ENCODE assay signal across 8 mouse cellular contexts in genomic region chr5:137784546-137784945, GRCm38 (mm10). TPM values are rescaled to one million over a fixed set of nuclear protein-coding genes. Genes with fewer than 3 reads are reported as not detected.
A peak's percentile ranks its signal among the peaks of the same experiment; 100 is the strongest.
DNase-seq lines count a peak whose midpoint lies in the region; ATAC-seq and TF ChIP-seq lines count a peak whose summit lies in the region.

No protein-coding gene starts in this region.

- H3K4me1 ChIP-seq in forebrain, postnatal 0 days (ENCODE audit: insufficient read depth), result peaks cover 36% of the 10 kb centered on the region

- DNase-seq in kidney, adult 11 months, result peak; percentile 37
- no peak for DNase-seq in kidney, adult 18-20 months
- peak; percentile 64 for DNase-seq in adrenal gland, postnatal 14 days
- DNase-seq in forebrain, postnatal 0 days, result no peak
- DNase-seq in layer of hippocampus, postnatal 10 days (ENCODE audit: low spot score in 2 of 2), result no peak
- DNase-seq in thymus, postnatal 10 days (ENCODE audit: low spot score in 2 of 2), result no peak

- H3K9ac ChIP-seq in forebrain, postnatal 0 days, result peak overlapping the region; percentile 88; the same call in 1 of the 2 replicates

- no peak overlapping the region for H3K27ac ChIP-seq in forebrain, postnatal 0 days (ENCODE audit: low read depth, low read length)
- H3K27ac ChIP-seq in macrophage, result no peak overlapping the region

- 86% methylated on average over 14 of the region's 14 CpGs for WGBS in forebrain, postnatal 0 days
- WGBS in macrophage (ENCODE audit: missing documents), result 77% methylated on average over 8 of the region's 14 CpGs

- no peaks in the 10 kb centered on the region for H3K9me3 ChIP-seq in forebrain, postnatal 0 days (ENCODE audit: low read length)

- H3K4me2 ChIP-seq in forebrain, postnatal 0 days (ENCODE audit: low read depth), result peak overlapping the region; percentile 69

- ATAC-seq in forebrain, postnatal 0 days, result no peak
- ATAC-seq in CD4-positive, CD25-positive, alpha-beta regulatory T cell, adult 4 months, result no peak

- peaks cover 53% of the 10 kb centered on the region for H3K79me2 ChIP-seq in macrophage (ENCODE audit: inconsistent target)

- peaks cover 42% of the 10 kb centered on the region for H3K36me3 ChIP-seq in forebrain, postnatal 0 days (ENCODE audit: insufficient read depth)
- H3K36me3 ChIP-seq in macrophage (ENCODE audit: inconsistent target), result peaks cover 19% of the 10 kb centered on the region

- no peak for TF ChIP-seq CTCF in forebrain, postnatal 0 days (IDR thresholded peaks at IDR 0.05; ENCODE audit: low read depth)

- H3K4me3 ChIP-seq in forebrain, postnatal 0 days (ENCODE audit: low read depth, low read length), result peak overlapping the region; percentile 68
- peak overlapping the region; percentile 57; the same call in 1 of the 2 replicates for H3K4me3 ChIP-seq in macrophage (ENCODE audit: inconsistent target)

- H3K27me3 ChIP-seq in forebrain, postnatal 0 days (ENCODE audit: insufficient read depth, low read length), result no peaks in the 10 kb centered on the region

RNA-seq across cellular contexts. Expression of gene Mepce, which starts 2.9 kb away (rescaled TPM):
- 41.5 and 46.7 TPM in 2 replicates for total RNA-seq in adrenal gland, postnatal 14 days (2021)
- total RNA-seq in forebrain, postnatal 0 days (2014; rRNA removed), result 33.3 and 47.7 TPM in 2 replicates
- polyA plus RNA-seq in forebrain, postnatal 0 days (2015; fragmentation: Nextera tagmentation; extraction: Ambion mirVana), result 18.3 and 21.1 TPM in 2 replicates
- 10 to 100 TPM in 25 of 26 experiments, 1 to 10 TPM in 1; 8.4 to 35.4 (median 19.6) TPM for total RNA-seq in macrophage (2018; cell fraction: chromatin; rRNA removed)
- total RNA-seq in macrophage (2018; cell fraction: cytosol; rRNA removed), result 10 to 100 TPM; 11.4 to 33.5 (median 25.0) TPM
- total RNA-seq in macrophage (2018; cell fraction: nucleus; rRNA removed), result 10 to 100 TPM; 12.1 to 46.5 (median 30.3) TPM
- polyA plus RNA-seq in macrophage (2018), result 23.9 to 28.3 TPM (median 26.6 TPM) in 3 replicates
- polyA plus RNA-seq in CD4-positive, CD25-positive, alpha-beta regulatory T cell, adult 4 months (2017; shearing (Covaris generic)), result 10 to 100 TPM; 27.5 to 32.3 TPM
- total RNA-seq in layer of hippocampus, postnatal 10 days (2021), result 10 to 100 TPM; 33.0 to 33.7 TPM

RNA-seq across cellular contexts. Expression of gene Zcwpw1, which starts 3.1 kb away (rescaled TPM):
- total RNA-seq in adrenal gland, postnatal 14 days (2021), result 5.6 and 5.7 TPM in 2 replicates
- total RNA-seq in forebrain, postnatal 0 days (2014; rRNA removed), result 3.5 and 7.7 TPM in 2 replicates
- 3.1 and 4.8 TPM in 2 replicates for polyA plus RNA-seq in forebrain, postnatal 0 days (2015; fragmentation: Nextera tagmentation; extraction: Ambion mirVana)
- total RNA-seq in macrophage (2018; cell fraction: chromatin; rRNA removed), result 10 to 100 TPM in 6 of 26 experiments, 1 to 10 TPM in 20; 2.9 to 15.9 (median 7.9) TPM
- 1 to 10 TPM; 1.1 to 3.2 (median 1.7) TPM for total RNA-seq in macrophage (2018; cell fraction: cytosol; rRNA removed)
- total RNA-seq in macrophage (2018; cell fraction: nucleus; rRNA removed), result 10 to 100 TPM in 1 of 26 experiments, 1 to 10 TPM in 25; 2.1 to 12.1 (median 3.8) TPM
- polyA plus RNA-seq in macrophage (2018), result 1.8 to 4.1 TPM (median 2.8 TPM) in 3 replicates
- 10 to 100 TPM; 15.2 to 24.8 TPM for polyA plus RNA-seq in CD4-positive, CD25-positive, alpha-beta regulatory T cell, adult 4 months (2017; shearing (Covaris generic))
- 1 to 10 TPM; 4.8 to 6.3 TPM for total RNA-seq in layer of hippocampus, postnatal 10 days (2021)

RNA-seq across cellular contexts. Expression of gene Ppp1r35, which starts 5.9 kb away (rescaled TPM):
- total RNA-seq in adrenal gland, postnatal 14 days (2021), result 20.4 and 21.9 TPM in 2 replicates
- total RNA-seq in forebrain, postnatal 0 days (2014; rRNA removed), result 28.8 and 47.4 TPM in 2 replicates
- polyA plus RNA-seq in forebrain, postnatal 0 days (2015; fragmentation: Nextera tagmentation; extraction: Ambion mirVana), result 39.1 and 41.8 TPM in 2 replicates
- total RNA-seq in macrophage (2018; cell fraction: chromatin; rRNA removed), result 10 to 100 TPM in 14 of 26 experiments, 1 to 10 TPM in 11, not detected in 1; 3.1 to 25.8 (median 11.2) TPM
- total RNA-seq in macrophage (2018; cell fraction: cytosol; rRNA removed), result 10 to 100 TPM; 10.2 to 22.7 (median 17.1) TPM
- 10 to 100 TPM in 19 of 26 experiments, 1 to 10 TPM in 7; 5.0 to 34.0 (median 14.7) TPM for total RNA-seq in macrophage (2018; cell fraction: nucleus; rRNA removed)
- 2.7 to 25.9 TPM (median 20.7 TPM) in 3 replicates for polyA plus RNA-seq in macrophage (2018)
- polyA plus RNA-seq in CD4-positive, CD25-positive, alpha-beta regulatory T cell, adult 4 months (2017; shearing (Covaris generic)), result 1 to 10 TPM; 6.9 to 7.0 TPM
- total RNA-seq in layer of hippocampus, postnatal 10 days (2021), result 10 to 100 TPM; 23.2 to 31.6 TPM

RNA-seq across cellular contexts. Expression of gene Tsc22d4, which starts 39.0 kb away (rescaled TPM):
- total RNA-seq in adrenal gland, postnatal 14 days (2021), result 74.9 and 87.3 TPM in 2 replicates
- 120 and 135 TPM in 2 replicates for total RNA-seq in forebrain, postnatal 0 days (2014; rRNA removed)
- 112 and 134 TPM in 2 replicates for polyA plus RNA-seq in forebrain, postnatal 0 days (2015; fragmentation: Nextera tagmentation; extraction: Ambion mirVana)
- 100 to 1,000 TPM in 11 of 26 experiments, 10 to 100 TPM in 15; 31.6 to 165 (median 84.9) TPM for total RNA-seq in macrophage (2018; cell fraction: chromatin; rRNA removed)
- 100 to 1,000 TPM in 23 of 26 experiments, 10 to 100 TPM in 3; 81.9 to 187 (median 130) TPM for total RNA-seq in macrophage (2018; cell fraction: cytosol; rRNA removed)
- 100 to 1,000 TPM in 17 of 26 experiments, 10 to 100 TPM in 9; 44.1 to 185 (median 125) TPM for total RNA-seq in macrophage (2018; cell fraction: nucleus; rRNA removed)
- polyA plus RNA-seq in macrophage (2018), result 84.4 to 112 TPM (median 101 TPM) in 3 replicates
- 10 to 100 TPM; 49.6 to 62.4 TPM for polyA plus RNA-seq in CD4-positive, CD25-positive, alpha-beta regulatory T cell, adult 4 months (2017; shearing (Covaris generic))
- 100 to 1,000 TPM; 141 to 146 TPM for total RNA-seq in layer of hippocampus, postnatal 10 days (2021)

RNA-seq across cellular contexts. Expression of gene Nyap1, which starts 43.1 kb away (rescaled TPM):
- total RNA-seq in adrenal gland, postnatal 14 days (2021), result 3.6 and 5.9 TPM in 2 replicates
- total RNA-seq in forebrain, postnatal 0 days (2014; rRNA removed), result 251 and 252 TPM in 2 replicates
- 42.0 and 48.9 TPM in 2 replicates for polyA plus RNA-seq in forebrain, postnatal 0 days (2015; fragmentation: Nextera tagmentation; extraction: Ambion mirVana)
- 1 to 10 TPM in 8 of 26 experiments, under 1 TPM in 16, not detected in 2; 0.24 to 9.1 (median 0.74) TPM for total RNA-seq in macrophage (2018; cell fraction: chromatin; rRNA removed)
- total RNA-seq in macrophage (2018; cell fraction: cytosol; rRNA removed), result under 1 TPM in 25 of 26 experiments, not detected in 1; 0.03 to 0.41 (median 0.20) TPM
- total RNA-seq in macrophage (2018; cell fraction: nucleus; rRNA removed), result 1 to 10 TPM in 4 of 26 experiments, under 1 TPM in 18, not detected in 4; 0.13 to 2.0 (median 0.58) TPM
- polyA plus RNA-seq in macrophage (2018), result 0.07 to 0.23 TPM (median 0.21 TPM) in 3 replicates
- polyA plus RNA-seq in CD4-positive, CD25-positive, alpha-beta regulatory T cell, adult 4 months (2017; shearing (Covaris generic)), result under 1 TPM in 1 of 2 experiments, not detected in 1; 0.11 TPM
- total RNA-seq in layer of hippocampus, postnatal 10 days (2021), result 100 to 1,000 TPM; 100 to 105 TPM

Comparison
In these comparisons a context has a peak if more than half of its experiments do, and no peak if none do; other contexts are left out.
1. DNase-seq: peak in kidney, adult 11 months (single experiment) and adrenal gland, postnatal 14 days (single experiment); none in kidney, adult 18-20 months (single experiment), forebrain, postnatal 0 days (single experiment), layer of hippocampus, postnatal 10 days (0 of 2) and thymus, postnatal 10 days (0 of 2).